Mouse (Mus musculus) megakaryocyte-erythroid progenitor cell, adult 5-6 weeks (primary cell): ENCODE data around the gene Fzd9. TPM values are rescaled to one million over a fixed set of nuclear protein-coding genes. Genes with fewer than 3 reads are reported as not detected.
A peak's percentile ranks its signal among the peaks of the same experiment; 100 is the strongest.

Source experiments
- ATAC-seq: replicated peaks from 2 replicates; pipeline ENCODE4 v1.8.0; 2016; ENCODE audit warnings: mild to moderate bottlenecking, inconsistent platforms; ENCODE audit not compliant: severe bottlenecking, poor library complexity, low FRiP score, low TSS enrichment
- total RNA-seq, 2 experiments: library from RNA; stranded (forward) in 1 of 2; stranded (reverse) in 1 of 2; fragments of 200-1000, 215-1000 nt in 1 of 2; fragments of >200 nt in 1 of 2; fragmentation: Nextera tagmentation in 1 of 2; gene quantifications; 2 replicates each; pipeline ENCODE4 v1.2.3; 2014 to 2017

Fzd9 gene
- 0.30 and 0.37 TPM in 2 replicates for total RNA-seq (2014; fragmentation: Nextera tagmentation)
- total RNA-seq (2017): 0.38 TPM in 1 of 2 replicates, not detected in the other

GRCm38 (mm10) chr5:135251079-135251454 is at the start of gene Fzd9:
TSS of gene Fzd9 (minus strand) at chr5:135251230.
- peak; percentile 84 for ATAC-seq

DNA sequence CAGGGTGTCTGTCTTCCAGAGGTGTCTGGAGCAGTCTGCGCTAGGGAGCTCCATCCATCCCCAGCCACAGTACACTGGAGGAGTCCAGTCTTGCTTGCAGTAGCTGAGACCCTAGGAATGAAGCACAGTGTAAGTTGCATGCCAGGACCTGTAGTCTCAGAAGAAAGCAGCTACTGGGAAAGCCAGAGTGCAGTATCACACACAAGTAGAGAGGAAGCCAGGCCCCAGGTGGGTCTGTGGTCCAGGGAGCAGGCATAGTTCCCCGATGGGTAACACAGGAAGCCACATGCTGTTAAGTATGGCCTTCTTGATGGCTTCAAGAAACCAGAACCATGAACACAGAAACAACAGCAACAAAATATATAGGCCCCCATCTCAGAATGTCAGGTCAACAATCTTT is 41.0 kb upstream of the Fzd9 start:
- no peak for ATAC-seq

- ATAC-seq: no peak
These were observed 40.2 kb upstream of the Fzd9 start for GRCm38 (mm10) chr5:135291193-135291592.

DNA sequence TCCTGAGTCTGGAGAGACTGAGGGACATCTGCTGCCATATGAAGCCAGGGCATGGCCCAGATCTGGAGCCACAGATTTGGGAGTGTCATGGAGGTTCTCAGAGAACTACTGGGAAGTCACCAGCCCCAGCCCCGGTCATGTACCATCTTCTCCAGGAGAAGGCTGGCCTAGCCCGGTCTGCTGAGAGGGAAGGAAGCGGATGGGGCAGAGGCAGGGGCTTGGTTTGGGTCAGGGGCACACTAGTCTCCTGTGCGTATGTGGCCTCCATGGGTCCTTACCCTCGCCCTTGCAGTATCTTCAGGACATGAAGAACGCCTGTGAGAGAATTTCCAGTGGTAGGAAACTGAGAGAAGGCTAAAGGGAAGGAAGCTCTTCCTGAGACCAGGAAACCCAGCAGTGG is 39.7 kb upstream of the Fzd9 start:
- no peak for ATAC-seq

- ATAC-seq: no peak
These were observed 35.9 kb upstream of the Fzd9 start for GRCm38 (mm10) chr5:135286926-135287325.

GRCm38 (mm10) chr5:135286185-135286584 is 35.2 kb upstream of the Fzd9 start:
- peak; percentile 77 for ATAC-seq

DNA sequence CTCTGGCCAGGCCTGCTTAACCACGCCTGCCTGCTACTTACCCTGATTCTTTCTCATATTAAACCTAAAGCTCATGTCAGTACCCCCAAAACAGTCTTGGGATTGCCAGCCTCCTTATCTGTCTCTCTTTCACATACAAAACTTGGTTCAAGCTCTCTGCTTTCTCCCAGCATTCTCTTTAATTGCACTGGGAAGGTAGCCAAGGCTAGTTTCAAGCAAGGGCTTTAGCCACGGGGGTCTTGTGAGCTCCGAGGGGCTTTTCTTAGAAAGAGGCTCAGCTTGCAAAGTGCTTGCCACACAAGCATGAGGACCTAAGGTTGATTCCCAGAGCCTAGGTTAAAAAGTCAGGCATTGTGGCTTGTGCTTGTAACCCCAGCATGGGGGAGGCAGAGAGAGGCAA is 34.2 kb upstream of the Fzd9 start:
- ATAC-seq: no peak

DNA sequence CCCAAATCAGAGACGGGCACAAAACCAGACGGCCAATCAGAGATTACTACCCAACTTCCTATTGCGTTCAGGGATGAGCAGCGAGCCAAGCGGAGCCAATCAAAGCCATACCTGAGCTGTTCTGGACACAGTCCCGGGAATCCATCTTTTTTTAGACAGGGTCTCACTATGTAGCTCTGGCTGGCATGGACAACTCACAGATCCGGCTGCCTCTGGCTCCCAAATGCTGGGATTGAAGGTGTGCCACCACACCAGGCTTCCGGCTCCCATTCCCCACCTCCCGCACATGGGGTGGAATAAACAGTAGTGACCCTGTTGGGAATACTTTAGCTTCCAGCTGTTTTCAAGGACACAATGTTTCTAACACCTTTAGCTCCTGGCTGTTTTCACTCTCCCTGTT is 29.2 kb upstream of the Fzd9 start:
- ATAC-seq: no peak

DNA sequence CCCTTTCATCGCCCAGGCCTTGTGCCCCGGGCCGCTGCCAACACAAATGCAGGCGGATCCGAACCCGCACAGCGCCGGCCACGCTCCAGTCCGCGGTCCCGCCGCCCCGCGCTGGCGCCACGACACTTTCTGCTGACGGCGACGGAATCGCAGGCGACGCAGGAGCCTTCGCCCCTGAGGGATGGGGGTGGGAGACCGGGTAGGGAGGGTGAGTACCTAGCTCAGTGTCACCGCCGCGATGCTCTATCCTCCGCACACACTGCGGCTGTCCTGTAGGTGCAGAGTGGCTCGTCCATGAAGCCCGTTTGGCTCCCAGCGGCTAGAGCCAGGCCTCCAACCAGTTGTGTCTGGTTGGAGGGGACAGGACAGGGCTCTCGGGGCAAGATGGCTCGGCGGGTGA is 25.6 kb upstream of the Fzd9 start:
- ATAC-seq: no peak

DNA sequence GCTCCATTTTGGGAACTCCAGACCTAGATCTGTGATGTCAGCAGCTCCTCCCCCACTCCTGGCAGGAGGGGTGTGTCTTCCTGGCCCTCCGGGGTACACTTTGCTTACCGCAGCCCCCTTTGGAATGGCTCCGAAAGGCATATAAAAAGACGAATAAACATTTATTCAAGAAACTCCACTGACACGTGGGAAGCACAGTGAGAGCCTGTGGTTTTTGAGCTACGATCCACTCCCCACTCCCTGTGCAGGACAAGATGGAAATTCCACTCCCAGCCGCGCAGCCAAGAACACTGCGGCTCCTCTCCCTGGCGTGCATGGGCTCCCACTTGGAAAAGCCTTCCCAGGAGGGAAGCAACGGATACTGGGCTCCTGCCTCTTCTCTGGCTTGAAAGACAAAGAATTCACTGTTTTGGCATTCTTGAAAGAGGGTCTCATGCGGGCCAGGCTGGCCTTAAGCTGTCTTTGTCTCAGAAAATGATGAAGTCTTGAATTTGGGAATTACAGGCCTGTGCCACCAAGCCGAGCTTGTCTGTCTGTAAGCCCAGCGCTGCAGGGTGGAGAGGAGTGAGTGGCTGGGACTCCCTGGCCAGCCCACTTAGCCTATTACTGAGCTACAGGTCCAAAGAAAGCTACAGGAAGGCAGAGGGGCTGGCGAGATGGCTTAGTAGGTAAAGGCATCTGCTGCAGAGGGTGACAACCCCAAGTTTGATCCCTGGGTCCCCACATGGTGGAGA is 23.8 kb upstream of the Fzd9 start:
- ATAC-seq: no peak

DNA sequence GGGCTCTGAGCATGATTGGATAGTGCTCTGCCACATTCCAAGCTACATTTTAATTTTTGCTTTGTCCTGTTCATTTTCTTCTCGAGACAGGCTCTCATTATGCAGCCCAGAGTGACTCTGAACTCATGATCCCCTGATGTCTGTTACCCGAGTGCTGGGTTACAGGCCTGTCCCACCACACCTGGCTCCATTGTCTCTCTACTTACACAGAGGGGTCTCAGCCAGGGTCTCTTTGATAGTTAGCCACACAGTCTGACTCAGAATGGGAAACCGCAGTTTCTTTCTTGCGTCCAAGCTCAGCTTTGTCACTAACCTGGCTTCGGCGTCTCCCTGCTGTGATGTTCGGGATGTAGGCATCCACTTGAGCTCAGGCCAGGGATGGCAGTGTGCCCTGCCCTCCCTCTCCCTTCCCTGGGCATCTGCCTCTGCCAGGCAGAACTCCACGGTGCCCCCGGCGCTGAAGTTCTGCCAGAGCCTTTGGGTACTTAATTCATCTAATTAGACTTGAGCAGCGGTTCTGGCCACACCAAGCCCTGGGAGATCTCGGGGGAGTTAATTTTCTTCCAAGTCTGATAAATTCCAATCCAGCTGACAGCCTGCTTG is 20.6 kb upstream of the Fzd9 start:
- no peak for ATAC-seq

GRCm38 (mm10) chr5:135270361-135270760 is 19.3 kb upstream of the Fzd9 start:
- no peak for ATAC-seq

- ATAC-seq: no peak
These were observed 18.4 kb upstream of the Fzd9 start for GRCm38 (mm10) chr5:135269451-135269850.

- ATAC-seq: no peak
These were observed 13.5 kb upstream of the Fzd9 start for GRCm38 (mm10) chr5:135264548-135264947.

GRCm38 (mm10) chr5:135263866-135264503 is 13.0 kb upstream of the Fzd9 start:
- peak; percentile 52; the same call in 1 of the 2 replicates for ATAC-seq

- ATAC-seq: no peak
These were observed 7.5 kb upstream of the Fzd9 start for GRCm38 (mm10) chr5:135258280-135259150.

- ATAC-seq: no peak
These were observed 6.5 kb upstream of the Fzd9 start for GRCm38 (mm10) chr5:135257559-135257958.

- ATAC-seq: no peak
These were observed 5.1 kb upstream of the Fzd9 start for GRCm38 (mm10) chr5:135256166-135256565.

DNA sequence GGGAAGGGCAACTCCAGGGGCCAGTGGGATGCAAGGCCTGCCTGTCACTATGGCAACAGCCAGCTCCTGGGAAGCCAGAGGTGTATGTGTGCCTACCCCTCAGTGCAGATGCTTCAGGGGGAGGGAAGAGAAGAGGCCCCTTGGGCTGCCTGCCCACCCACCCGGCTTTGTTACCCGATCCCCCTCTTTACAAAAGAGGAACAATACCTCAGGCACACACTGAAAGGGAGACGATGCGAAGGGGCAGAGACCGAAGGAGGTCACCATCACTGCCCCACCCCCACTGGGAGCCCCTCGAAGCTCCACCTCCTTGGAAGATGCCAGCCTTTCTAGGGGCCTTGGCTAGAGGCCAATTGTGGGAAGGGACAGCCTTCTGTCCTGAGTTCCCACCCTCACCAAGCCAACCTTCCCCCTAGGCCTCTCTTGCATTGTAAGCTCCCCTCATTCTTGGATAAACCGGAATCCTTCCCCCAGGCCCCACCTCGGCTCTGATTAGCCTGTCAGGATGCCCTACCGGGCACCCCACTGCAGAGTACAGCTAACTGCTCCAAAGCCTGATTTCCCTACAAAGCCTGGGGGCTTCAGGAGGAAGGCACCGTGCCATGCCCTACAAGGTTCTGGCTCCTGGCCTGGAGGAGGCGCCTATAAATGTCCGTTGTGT is 2.8 kb upstream of the Fzd9 start:
- ATAC-seq: no peak
